Mouse (Mus musculus): ENCODE results near the gene Vps37c.

DNA sequence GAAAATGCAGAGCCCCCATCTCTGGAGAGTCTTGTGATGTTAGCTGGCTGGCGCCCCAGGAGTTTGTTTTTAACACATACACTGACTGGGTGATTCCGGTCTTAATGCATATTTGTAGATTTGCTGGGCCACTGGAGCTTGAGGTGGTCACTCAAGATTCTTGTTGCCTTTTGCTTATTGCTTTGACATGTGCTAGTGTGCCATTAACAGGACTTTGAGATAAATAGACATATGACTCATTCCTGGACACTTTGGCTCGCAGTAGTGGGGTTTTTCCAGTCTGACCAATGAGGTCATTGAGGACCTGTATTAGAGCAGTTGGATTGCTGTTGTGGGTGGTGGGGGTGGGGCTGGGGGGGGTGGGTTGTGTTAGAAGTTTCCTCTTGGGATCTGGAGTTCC, 1.8 kb downstream of the Vps37c start:
- TF ChIP-seq CTCF (IDR thresholded peaks at IDR 0.05; ENCODE audit: extremely low read depth, insufficient read depth, low read length) = no peak
- TF ChIP-seq POLR2A (IDR thresholded peaks at IDR 0.05; ENCODE audit: extremely low read depth, insufficient read depth, low read length) = no peak
